Mouse (Mus musculus) limb, embryonic 11.5 days (tissue): ENCODE measurements around the gene Slco2a1. TPM values are rescaled to one million over a fixed set of nuclear protein-coding genes. Genes with fewer than 3 reads are reported as not detected.
"Not testable (repeated sequence)": the region's sequence is repeated elsewhere in the genome, so short reads cannot be mapped to it uniquely, and the experiment has no call there.

Source experiments
- ATAC-seq: fragments of 200-750 bp; cut with Nextera tagmentation; 2 replicates; pipeline ENCODE4 v1.8.0; 2017; ENCODE audit warnings: low read depth; ENCODE audit not compliant: insufficient number of reproducible peaks, low FRiP score, low TSS enrichment
- DNase-seq: peaks from one replicate; pipeline ENCODE4 v3.0.0-alpha.2; 2015; ENCODE audit warnings: low spot score
- H3K27ac ChIP-seq: fragments of 300-500 bp; sonication (generic); replicated peaks from 2 replicates; pipeline ENCODE4 v1.5.1; 2014; ENCODE audit warnings: low read depth, mild to moderate bottlenecking, low read length
- H3K27me3 ChIP-seq: fragments of 300-500 bp; sonication (generic); 2 replicates; pipeline ENCODE4 v1.6.1; 2014; ENCODE audit warnings: mild to moderate bottlenecking, low read length, mixed read lengths; ENCODE audit not compliant: control insufficient read depth, insufficient read depth
- H3K36me3 ChIP-seq: fragments of 300-500 bp; sonication (generic); 2 replicates; pipeline ENCODE4 v1.6.1; 2014; ENCODE audit warnings: mild to moderate bottlenecking, low read length, moderate library complexity, mixed read lengths; ENCODE audit not compliant: control insufficient read depth, insufficient read depth
- H3K4me1 ChIP-seq: fragments of 300-500 bp; sonication (generic); 2 replicates; pipeline ENCODE4 v1.6.1; 2014; ENCODE audit warnings: low read length, mixed read lengths; ENCODE audit not compliant: control insufficient read depth, insufficient read depth
- H3K4me2 ChIP-seq: fragments of 300-500 bp; sonication (generic); 2 replicates; pipeline ENCODE4 v1.6.1; 2014; ENCODE audit warnings: low read depth, mild to moderate bottlenecking, moderate library complexity; ENCODE audit not compliant: severe bottlenecking
- H3K4me3 ChIP-seq: fragments of 300-500 bp; sonication (generic); 2 replicates; pipeline ENCODE4 v1.5.1; 2014; ENCODE audit warnings: low read depth, low read length
- H3K9ac ChIP-seq: fragments of 300-500 bp; sonication (generic); 2 replicates; pipeline ENCODE4 v1.6.1; 2014; ENCODE audit warnings: mild to moderate bottlenecking, low read length
- H3K9me3 ChIP-seq: fragments of 300-500 bp; sonication (generic); 2 replicates; pipeline ENCODE4 v1.6.1; 2016; ENCODE audit warnings: low read length; ENCODE audit not compliant: control insufficient read depth
- WGBS: fragments of 180-500 bp; shearing (Covaris S2); extraction: QIAGEN DNeasy Blood & Tissue Kit; methylation state at CpG from one replicate; pipeline ENCODE4 v1.1.7; 2014; 5-methylcytosine and 5-hydroxymethylcytosine counted together
- polyA plus RNA-seq: library from polyadenylated mRNA; unstranded; fragments of >200 nt; fragmentation: Nextera tagmentation; extraction: Ambion mirVana; gene quantifications from 2 replicates; pipeline ENCODE4 v1.2.1, GENCODE M21; 2014

The Slco2a1 gene
- polyA plus RNA-seq, 1 experiment from 2014 or later = 0.60 TPM

GRCm38 (mm10) chr9:103088661-103089060 lies 100.1 kb downstream of the Slco2a1 start:
- H3K4me3 ChIP-seq = no peak overlapping the region
- H3K36me3 ChIP-seq = no peaks in the 10 kb centered on the region
- no peaks in the 10 kb centered on the region for H3K9me3 ChIP-seq
- DNase-seq (no peak), ATAC-seq (no peak)
- no peak overlapping the region for H3K9ac ChIP-seq
- 81% methylated on average over 2 of the region's 2 CpGs for WGBS
- no peaks in the 10 kb centered on the region for H3K27me3 ChIP-seq
- H3K27ac ChIP-seq = no peak overlapping the region
- peaks cover 3% of the 10 kb centered on the region; the same call in 1 of the 2 replicates for H3K4me1 ChIP-seq
- H3K4me2 ChIP-seq = no peak overlapping the region

GRCm38 (mm10) chr9:103090116-103090875 lies 101.8 kb downstream of the Slco2a1 start:
- Histone ChIP-seq H3K27ac (no peak overlapping the region), H3K9me3 (no peaks in the 10 kb centered on the region), H3K4me3 (no peak overlapping the region), H3K36me3 (no peaks in the 10 kb centered on the region), H3K27me3 (no peaks in the 10 kb centered on the region), H3K4me2 (no peak overlapping the region), H3K4me1 (peaks cover 3% of the 10 kb centered on the region; the same call in 1 of the 2 replicates), H3K9ac (no peak overlapping the region)
- ATAC-seq (no peak), DNase-seq (no peak)
- WGBS = 84% methylated on average over 9 of the region's 9 CpGs

- Histone ChIP-seq H3K36me3 (no peaks in the 10 kb centered on the region), H3K4me2 (no peak overlapping the region), H3K4me3 (no peak overlapping the region), H3K9ac (no peak overlapping the region), H3K27ac (no peak overlapping the region), H3K27me3 (no peaks in the 10 kb centered on the region), H3K9me3 (no peaks in the 10 kb centered on the region), H3K4me1 (peaks cover 3% of the 10 kb centered on the region; the same call in 1 of the 2 replicates)
- ATAC-seq (no peak), DNase-seq (no peak)
- WGBS = 76% methylated on average over 16 of the region's 16 CpGs
These were observed 102.7 kb downstream of the Slco2a1 start for GRCm38 (mm10) chr9:103091039-103091883.

- Histone ChIP-seq H3K36me3 (no peaks in the 10 kb centered on the region), H3K4me1 (peaks cover 3% of the 10 kb centered on the region; the same call in 1 of the 2 replicates), H3K4me3 (peak overlapping the region; percentile 37), H3K27me3 (no peaks in the 10 kb centered on the region), H3K27ac (no peak overlapping the region), H3K9me3 (no peaks in the 10 kb centered on the region), H3K4me2 (peak overlapping the region; percentile 81), H3K9ac (peak overlapping the region; percentile 60)
- ATAC-seq (peak; percentile 88), DNase-seq (peak; percentile 91)
- WGBS = under 1% methylated on average over 19 of the region's 19 CpGs
These were observed 103.7 kb downstream of the Slco2a1 start for GRCm38 (mm10) chr9:103092248-103092647.

- no peak for DNase-seq
- H3K27me3 ChIP-seq = no peaks in the 10 kb centered on the region
- no peak for ATAC-seq
- H3K36me3 ChIP-seq = no peaks in the 10 kb centered on the region
- H3K4me1 ChIP-seq = peaks cover 3% of the 10 kb centered on the region; the same call in 1 of the 2 replicates
- H3K9me3 ChIP-seq = no peaks in the 10 kb centered on the region
- H3K9ac ChIP-seq = no peak overlapping the region
- 87% methylated on average over 3 of the region's 3 CpGs for WGBS
- H3K4me3 ChIP-seq = no peak overlapping the region
- no peak overlapping the region for H3K27ac ChIP-seq
- no peak overlapping the region for H3K4me2 ChIP-seq
These were observed 105.2 kb downstream of the Slco2a1 start for GRCm38 (mm10) chr9:103093681-103094080.

- Histone ChIP-seq H3K9ac (peak overlapping the region; percentile 34; the same call in 1 of the 2 replicates), H3K27me3 (peaks cover 26% of the 10 kb centered on the region), H3K4me3 (peak overlapping the region; percentile 23; the same call in 1 of the 2 replicates), H3K4me1 (peaks cover 15% of the 10 kb centered on the region), H3K4me2 (peak overlapping the region; percentile 40)
- peak; percentile 65 for ATAC-seq
- peak; percentile 65 for DNase-seq
- 27% methylated on average over 7 of the region's 14 CpGs for WGBS
- not testable (repeated sequence) for H3K9me3 ChIP-seq, H3K27ac ChIP-seq, H3K36me3 ChIP-seq
These were observed 119.9 kb downstream of the Slco2a1 start for GRCm38 (mm10) chr9:103108341-103108798.

- H3K36me3 ChIP-seq = no peaks in the 10 kb centered on the region
- WGBS = 33% methylated on average over 18 of the region's 18 CpGs
- H3K9me3 ChIP-seq = no peaks in the 10 kb centered on the region
- H3K27me3 ChIP-seq = peaks cover 29% of the 10 kb centered on the region
- no peak overlapping the region for H3K27ac ChIP-seq
- DNase-seq (no peak), ATAC-seq (no peak)
- H3K4me1 ChIP-seq = peaks cover 15% of the 10 kb centered on the region
- H3K4me2 ChIP-seq = peak overlapping the region; percentile 62
- H3K4me3 ChIP-seq = peak overlapping the region; percentile 30
- H3K9ac ChIP-seq = peak overlapping the region; percentile 48; the same call in 1 of the 2 replicates
These were observed 120.6 kb downstream of the Slco2a1 start for GRCm38 (mm10) chr9:103108943-103109670.

GRCm38 (mm10) chr9:103109911-103110310 lies 121.4 kb downstream of the Slco2a1 start:
- H3K4me2 ChIP-seq = no peak overlapping the region
- no peak for DNase-seq

More at GRCm38 (mm10) chr9:103109911-103110310, 121.4 kb downstream of the Slco2a1 start:
- Histone ChIP-seq H3K4me3 (no peak overlapping the region), H3K9me3 (no peaks in the 10 kb centered on the region), H3K27ac (no peak overlapping the region), H3K9ac (no peak overlapping the region), H3K27me3 (peaks cover 31% of the 10 kb centered on the region), H3K36me3 (no peaks in the 10 kb centered on the region), H3K4me1 (peaks cover 15% of the 10 kb centered on the region)
- no peak for ATAC-seq
- 67% methylated on average over 2 of the region's 2 CpGs for WGBS
